Mouse (Mus musculus) olfactory bulb, adult 2 months (tissue): ENCODE data around the gene Cnpy3.

Experiments
- CTCF ChIP-seq: fragments of 200-500 bp; IDR thresholded peaks from 2 replicates; pipeline ENCODE4 v1.5.1; 2012; ENCODE audit warnings: low read depth, mild to moderate bottlenecking, low read length, moderate library complexity; ENCODE audit not compliant: insufficient read depth
- POLR2A ChIP-seq: fragments of 200-500 bp; IDR thresholded peaks from 2 replicates; pipeline ENCODE4 v1.6.1; 2012; ENCODE audit warnings: mild to moderate bottlenecking, low read depth, low read length, moderate library complexity; ENCODE audit not compliant: insufficient read depth

- TF ChIP-seq CTCF = no peak
- no peak for TF ChIP-seq POLR2A
Measured at GRCm38 (mm10) chr17:46702506-46702905, 49.5 kb downstream of the Cnpy3 start.
